Mouse (Mus musculus): ENCODE results near the gene Ing3.

DNA sequence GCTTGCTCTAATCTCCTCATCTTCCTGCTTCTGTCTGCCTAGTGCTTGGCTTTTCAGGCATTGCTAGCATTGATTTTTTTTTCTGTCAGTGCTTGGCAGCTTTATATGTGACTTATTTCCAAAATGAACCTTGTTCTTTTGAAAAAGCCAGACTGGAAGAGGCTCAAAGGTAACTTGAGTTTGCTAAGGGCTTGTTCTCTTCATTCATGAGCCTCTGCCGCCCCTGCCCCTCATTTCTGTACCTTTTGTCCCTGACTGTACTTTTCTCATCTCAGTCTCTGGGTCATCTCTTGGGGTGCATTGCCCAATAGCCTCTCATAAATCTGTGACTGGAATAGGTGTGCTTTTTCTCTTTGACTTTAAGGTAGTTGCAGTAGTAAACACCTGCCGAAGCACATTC is 1.3 kb downstream of the Ing3 start:
- TF ChIP-seq POLR2A (IDR thresholded peaks at IDR 0.05; ENCODE audit: control insufficient read depth, low read depth, low read length) (no peak), CTCF (IDR thresholded peaks at IDR 0.05; ENCODE audit: control insufficient read depth, insufficient read depth, insufficient replicate concordance, low read depth, low read length) (no peak)
